Mouse (Mus musculus) left cerebral cortex, adult 2 months (tissue): ENCODE measurements around the gene Trim52. TPM values are rescaled to one million over a fixed set of nuclear protein-coding genes. Genes with fewer than 3 reads are reported as not detected.

Experiments used
- DNase-seq, 2 experiments: peaks; one replicate each; pipeline ENCODE4 v3.0.0; 2021 to 2022; ENCODE audit warnings: low spot score in 2 of 2, mixed read lengths in 1 of 2; ENCODE audit errors: extremely low spot score in 1 of 2
- H3K27ac ChIP-seq: fragments of 200-600 bp; 2 replicates; pipeline ENCODE4 v1.8.1; 2022
- H3K4me3 ChIP-seq: fragments of 200-600 bp; 2 replicates; pipeline ENCODE4 v1.8.1; 2022
- CTCF ChIP-seq: fragments of 200-600 bp; IDR thresholded peaks from 2 replicates; pipeline ENCODE4 v1.8.1; 2022; ENCODE audit warnings: antibody characterized with exemption, mild to moderate bottlenecking, moderate library complexity
- intact Hi-C: fragments of 180-260 bp; cut with DNase I; formaldehyde crosslinking; loops from one replicate; pipeline ENCODE4 v1.15.1; 2025
- long read RNA-seq, 2 experiments: library from polyadenylated mRNA; stranded (forward); transcript quantifications; one replicate each; pipeline ENCODE4 v2.0.0; 2021; ENCODE audit warnings: borderline mapping rate in 2 of 2
- total RNA-seq, 2 experiments: library from RNA; stranded (reverse); gene quantifications; 2 replicates each; pipeline ENCODE4 v1.2.3; 2021

Gene Trim52
- not detected for total RNA-seq
- long read RNA-seq, experiment 1: 0 reads
- long read RNA-seq, experiment 2: 0 reads

- no peak for TF ChIP-seq CTCF
- no peak for DNase-seq
- intact Hi-C loops: no loop called here
- Histone ChIP-seq H3K27ac (no peak within 1 kb of the TSS), H3K4me3 (no peak within 1 kb of the TSS)
Measured at GRCm38 (mm10) chr14:106105980-106106379, at the start of gene Trim52. Trim52 (plus strand) TSS chr14:106106198.

- intact Hi-C loops: no loop called here
- no peak for DNase-seq
- Histone ChIP-seq H3K27ac (no peak overlapping the region), H3K4me3 (no peak overlapping the region)
- no peak for TF ChIP-seq CTCF
Measured at GRCm38 (mm10) chr14:106072608-106073007, 33.4 kb upstream of the Trim52 start.

GRCm38 (mm10) chr14:106075181-106076064 is 30.6 kb upstream of the Trim52 start:
- no peak for DNase-seq
- Histone ChIP-seq H3K4me3 (no peak overlapping the region), H3K27ac (no peak overlapping the region)
- intact Hi-C loops: no loop called here
- no peak for TF ChIP-seq CTCF

- no peak for TF ChIP-seq CTCF
- Histone ChIP-seq H3K4me3 (no peak overlapping the region), H3K27ac (no peak overlapping the region)
- intact Hi-C loops: no loop called here
- DNase-seq: no peak
Measured at GRCm38 (mm10) chr14:106088480-106089037, 17.4 kb upstream of the Trim52 start.

- H3K4me3 ChIP-seq: no peak overlapping the region
- intact Hi-C loops: no loop called here
- TF ChIP-seq CTCF: no peak
- no peak overlapping the region for H3K27ac ChIP-seq
- no peak for DNase-seq
Measured at GRCm38 (mm10) chr14:106096816-106097215, 9.2 kb upstream of the Trim52 start.

GRCm38 (mm10) chr14:106100858-106101257 is 5.1 kb upstream of the Trim52 start:
- no peak overlapping the region for H3K27ac ChIP-seq
- H3K4me3 ChIP-seq: no peak overlapping the region
- DNase-seq: no peak
- no peak for TF ChIP-seq CTCF
- intact Hi-C loops: loop anchor here (5.0 kb wide), 1 partner anchor 41 kb away; no protein-coding TSS in a partner anchor

- intact Hi-C loops: no loop called here
- Histone ChIP-seq H3K4me3 (no peak overlapping the region), H3K27ac (no peak overlapping the region)
- no peak for TF ChIP-seq CTCF
- DNase-seq: no peak
Measured at GRCm38 (mm10) chr14:106106425-106106824, 427 bp downstream of the Trim52 start.

GRCm38 (mm10) chr14:106119371-106119770 is 13.4 kb downstream of the Trim52 start:
- no peak overlapping the region for H3K27ac ChIP-seq
- no peak overlapping the region for H3K4me3 ChIP-seq
- no peak for TF ChIP-seq CTCF
- intact Hi-C loops: no loop called here
- no peak for DNase-seq

- intact Hi-C loops: no loop called here
- Histone ChIP-seq H3K27ac (no peak overlapping the region), H3K4me3 (no peak overlapping the region)
- DNase-seq: no peak
- TF ChIP-seq CTCF: no peak
Measured at GRCm38 (mm10) chr14:106136272-106136671, 30.3 kb downstream of the Trim52 start.

GRCm38 (mm10) chr14:106151188-106151587 is 45.2 kb downstream of the Trim52 start:
- DNase-seq: no peak
- intact Hi-C loops: no loop called here
- H3K4me3 ChIP-seq: no peak overlapping the region
- H3K27ac ChIP-seq: no peak overlapping the region
- no peak for TF ChIP-seq CTCF

GRCm38 (mm10) chr14:106154879-106155576 is 49.0 kb downstream of the Trim52 start:
- DNase-seq: no peak
- no peak for TF ChIP-seq CTCF
- H3K27ac ChIP-seq: no peak overlapping the region
- H3K4me3 ChIP-seq: no peak overlapping the region
- intact Hi-C loops: no loop called here

GRCm38 (mm10) chr14:106156533-106156932 is 50.5 kb downstream of the Trim52 start:
- DNase-seq: no peak
- Histone ChIP-seq H3K27ac (no peak overlapping the region), H3K4me3 (no peak overlapping the region)
- intact Hi-C loops: no loop called here
- no peak for TF ChIP-seq CTCF
